Mouse (Mus musculus) hindlimb bud, embryonic 11.5 days (tissue): ENCODE data around the gene Zswim1.
"Not testable (repeated sequence)": the region's sequence is repeated elsewhere in the genome, so short reads cannot be mapped to it uniquely, and the experiment has no call there.

Source experiments
- DNase-seq: peaks from one replicate; pipeline ENCODE4 v3.0.0-alpha.2; 2012; ENCODE audit warnings: low read depth, low spot score; ENCODE audit errors: extremely low spot score

Zswim1 gene

GRCm38 (mm10) chr2:164862179-164862861, 39.8 kb downstream of the Zswim1 start:
- DNase-seq: no peak

- not testable (repeated sequence) for DNase-seq
Observed at GRCm38 (mm10) chr2:164863411-164863810, 40.9 kb downstream of the Zswim1 start.

- DNase-seq: no peak
Observed at GRCm38 (mm10) chr2:164864593-164864992, 42.1 kb downstream of the Zswim1 start.

- DNase-seq: no peak
Observed at GRCm38 (mm10) chr2:164866741-164867551, 44.5 kb downstream of the Zswim1 start.

GRCm38 (mm10) chr2:164867566-164867965, 45.1 kb downstream of the Zswim1 start:
- DNase-seq: no peak

- no peak for DNase-seq
Observed at GRCm38 (mm10) chr2:164868491-164868890, 46.0 kb downstream of the Zswim1 start.

GRCm38 (mm10) chr2:164871602-164872303, 49.3 kb downstream of the Zswim1 start:
- DNase-seq: no peak

GRCm38 (mm10) chr2:164873621-164874020, 51.1 kb downstream of the Zswim1 start:
- no peak for DNase-seq

- no peak for DNase-seq
Observed at GRCm38 (mm10) chr2:164874239-164874769, 51.8 kb downstream of the Zswim1 start.

- DNase-seq: not testable (repeated sequence)
Observed at GRCm38 (mm10) chr2:164875648-164876047, 53.2 kb downstream of the Zswim1 start.
